Mouse (Mus musculus): ENCODE measurements around the gene Lin7c. TPM values are rescaled to one million over a fixed set of nuclear protein-coding genes. Genes with fewer than 3 reads are reported as not detected.

Lin7c gene
- polyA plus RNA-seq, 1 experiment from 2014 or later, result 210 TPM

GRCm38 (mm10) chr2:109930771-109931170 lies 40.1 kb downstream of the Lin7c start:
- H3K4me1 ChIP-seq, result no peaks in the 10 kb centered on the region; the same call in 1 of the 2 replicates
- no peaks in the 10 kb centered on the region for H3K27me3 ChIP-seq (replicated peaks)
- no peak overlapping the region for H3K9ac ChIP-seq
- H3K27ac ChIP-seq, result no peak overlapping the region
- ATAC-seq (replicated peaks), result no peak
- WGBS, result 95% methylated on average over 4 of the region's 4 CpGs
- no peak overlapping the region for H3K4me2 ChIP-seq
- H3K9me3 ChIP-seq, result no peaks in the 10 kb centered on the region
- H3K36me3 ChIP-seq (replicated peaks), result no peaks in the 10 kb centered on the region
- H3K4me3 ChIP-seq, result no peak overlapping the region

- WGBS, result 62% methylated on average over 13 of the region's 13 CpGs
- Histone ChIP-seq H3K36me3 (replicated peaks) (no peaks in the 10 kb centered on the region), H3K4me2 (no peak overlapping the region), H3K4me3 (no peak overlapping the region), H3K27ac (no peak overlapping the region), H3K27me3 (replicated peaks) (no peaks in the 10 kb centered on the region), H3K4me1 (no peaks in the 10 kb centered on the region; the same call in 1 of the 2 replicates), H3K9ac (no peak overlapping the region), H3K9me3 (no peaks in the 10 kb centered on the region)
- ATAC-seq (replicated peaks), result no peak
Observed at GRCm38 (mm10) chr2:109931978-109932780, 41.5 kb downstream of the Lin7c start.

- no peak overlapping the region for H3K27ac ChIP-seq
- no peak; the same call in 1 of the 2 replicates for ATAC-seq (replicated peaks)
- H3K36me3 ChIP-seq (replicated peaks), result no peaks in the 10 kb centered on the region
- no peaks in the 10 kb centered on the region for H3K9me3 ChIP-seq
- no peak overlapping the region for H3K4me2 ChIP-seq
- H3K4me1 ChIP-seq, result no peaks in the 10 kb centered on the region; the same call in 1 of the 2 replicates
- no peak overlapping the region for H3K4me3 ChIP-seq
- H3K27me3 ChIP-seq (replicated peaks), result no peaks in the 10 kb centered on the region
- no peak overlapping the region for H3K9ac ChIP-seq
- 84% methylated on average over 3 of the region's 3 CpGs for WGBS
Observed at GRCm38 (mm10) chr2:109933151-109933550, 42.5 kb downstream of the Lin7c start.

- no peak overlapping the region for H3K9ac ChIP-seq
- H3K9me3 ChIP-seq, result no peaks in the 10 kb centered on the region
- H3K4me3 ChIP-seq, result no peak overlapping the region
- H3K27ac ChIP-seq, result no peak overlapping the region
- 82% methylated on average over 4 of the region's 4 CpGs for WGBS
- no peaks in the 10 kb centered on the region; the same call in 1 of the 2 replicates for H3K4me1 ChIP-seq
- no peak for ATAC-seq (replicated peaks)
- no peak overlapping the region for H3K4me2 ChIP-seq
- no peaks in the 10 kb centered on the region for H3K27me3 ChIP-seq (replicated peaks)
- no peaks in the 10 kb centered on the region for H3K36me3 ChIP-seq (replicated peaks)
Observed at GRCm38 (mm10) chr2:109934086-109934485, 43.4 kb downstream of the Lin7c start.

GRCm38 (mm10) chr2:109935194-109935593 lies 44.5 kb downstream of the Lin7c start:
- H3K9me3 ChIP-seq, result no peaks in the 10 kb centered on the region
- H3K36me3 ChIP-seq (replicated peaks), result no peaks in the 10 kb centered on the region
- no peak overlapping the region for H3K27ac ChIP-seq
- H3K4me1 ChIP-seq, result no peaks in the 10 kb centered on the region; the same call in 1 of the 2 replicates
- ATAC-seq (replicated peaks), result no peak
- H3K27me3 ChIP-seq (replicated peaks), result no peaks in the 10 kb centered on the region
- no peak overlapping the region for H3K9ac ChIP-seq
- H3K4me2 ChIP-seq, result no peak overlapping the region
- no peak overlapping the region for H3K4me3 ChIP-seq
- 91% methylated on average over 3 of the region's 3 CpGs for WGBS

- H3K27ac ChIP-seq, result no peak overlapping the region
- no peak for ATAC-seq (replicated peaks)
- H3K9me3 ChIP-seq, result no peaks in the 10 kb centered on the region
- no peaks in the 10 kb centered on the region; the same call in 1 of the 2 replicates for H3K4me1 ChIP-seq
- H3K36me3 ChIP-seq (replicated peaks), result no peaks in the 10 kb centered on the region
- H3K9ac ChIP-seq, result no peak overlapping the region
- H3K27me3 ChIP-seq (replicated peaks), result no peaks in the 10 kb centered on the region
- WGBS, result 53% methylated on average over 11 of the region's 11 CpGs
- H3K4me2 ChIP-seq, result no peak overlapping the region
- H3K4me3 ChIP-seq, result no peak overlapping the region
Observed at GRCm38 (mm10) chr2:109935754-109936409, 45.2 kb downstream of the Lin7c start.

GRCm38 (mm10) chr2:109936410-109936755 lies 45.7 kb downstream of the Lin7c start:
- H3K4me2 ChIP-seq, result no peak overlapping the region
- H3K9me3 ChIP-seq, result no peaks in the 10 kb centered on the region
- H3K27me3 ChIP-seq (replicated peaks), result no peaks in the 10 kb centered on the region
- WGBS, result 32% methylated on average over 2 of the region's 2 CpGs
- no peak overlapping the region for H3K27ac ChIP-seq
- no peak overlapping the region for H3K9ac ChIP-seq
- no peak for ATAC-seq (replicated peaks)
- no peaks in the 10 kb centered on the region for H3K36me3 ChIP-seq (replicated peaks)
- no peak overlapping the region for H3K4me3 ChIP-seq
- H3K4me1 ChIP-seq, result no peaks in the 10 kb centered on the region; the same call in 1 of the 2 replicates

GRCm38 (mm10) chr2:109941973-109942444 lies 51.4 kb downstream of the Lin7c start:
- no peak overlapping the region for H3K9ac ChIP-seq
- ATAC-seq (replicated peaks), result peak; percentile 60
- no peak overlapping the region for H3K27ac ChIP-seq
- H3K36me3 ChIP-seq (replicated peaks), result no peaks in the 10 kb centered on the region
- H3K27me3 ChIP-seq (replicated peaks), result no peaks in the 10 kb centered on the region
- H3K9me3 ChIP-seq, result no peaks in the 10 kb centered on the region
- 21% methylated on average over 5 of the region's 5 CpGs for WGBS
- H3K4me3 ChIP-seq, result no peak overlapping the region
- H3K4me1 ChIP-seq, result peaks cover 16% of the 10 kb centered on the region
- H3K4me2 ChIP-seq, result no peak overlapping the region

- H3K9ac ChIP-seq, result no peak overlapping the region
- no peak overlapping the region for H3K4me2 ChIP-seq
- no peaks in the 10 kb centered on the region for H3K36me3 ChIP-seq (replicated peaks)
- no peaks in the 10 kb centered on the region for H3K9me3 ChIP-seq
- H3K27me3 ChIP-seq (replicated peaks), result no peaks in the 10 kb centered on the region
- ATAC-seq (replicated peaks), result peak; percentile 66
- WGBS, result 21% methylated on average over 8 of the region's 8 CpGs
- H3K27ac ChIP-seq, result peak overlapping the region; percentile 34; the same call in 1 of the 2 replicates
- H3K4me1 ChIP-seq, result peaks cover 16% of the 10 kb centered on the region
- no peak overlapping the region for H3K4me3 ChIP-seq
Observed at GRCm38 (mm10) chr2:109942810-109943570, 52.3 kb downstream of the Lin7c start.

GRCm38 (mm10) chr2:109944995-109945394 lies 54.3 kb downstream of the Lin7c start:
- no peak overlapping the region for H3K4me3 ChIP-seq
- peaks cover 16% of the 10 kb centered on the region for H3K4me1 ChIP-seq
- H3K27me3 ChIP-seq (replicated peaks), result no peaks in the 10 kb centered on the region
- no peaks in the 10 kb centered on the region for H3K9me3 ChIP-seq
- H3K27ac ChIP-seq, result no peak overlapping the region
- no peaks in the 10 kb centered on the region for H3K36me3 ChIP-seq (replicated peaks)
- H3K9ac ChIP-seq, result no peak overlapping the region
- WGBS, result 70% methylated on average over 9 of the region's 9 CpGs
- no peak for ATAC-seq (replicated peaks)
- H3K4me2 ChIP-seq, result no peak overlapping the region

GRCm38 (mm10) chr2:109945532-109945931 lies 54.9 kb downstream of the Lin7c start:
- Histone ChIP-seq H3K4me3 (no peak overlapping the region), H3K36me3 (replicated peaks) (no peaks in the 10 kb centered on the region), H3K4me2 (no peak overlapping the region), H3K27ac (no peak overlapping the region), H3K9me3 (no peaks in the 10 kb centered on the region), H3K9ac (no peak overlapping the region), H3K27me3 (replicated peaks) (no peaks in the 10 kb centered on the region), H3K4me1 (peaks cover 16% of the 10 kb centered on the region)
- ATAC-seq (replicated peaks), result no peak
- 52% methylated on average over 4 of the region's 4 CpGs for WGBS

GRCm38 (mm10) chr2:109946426-109946825 lies 55.8 kb downstream of the Lin7c start:
- no peaks in the 10 kb centered on the region for H3K9me3 ChIP-seq
- peaks cover 16% of the 10 kb centered on the region for H3K4me1 ChIP-seq
- H3K4me3 ChIP-seq, result no peak overlapping the region
- no peak overlapping the region for H3K4me2 ChIP-seq
- H3K9ac ChIP-seq, result no peak overlapping the region
- H3K27ac ChIP-seq, result no peak overlapping the region
- no peaks in the 10 kb centered on the region for H3K36me3 ChIP-seq (replicated peaks)
- 98% methylated on average over 6 of the region's 6 CpGs for WGBS
- ATAC-seq (replicated peaks), result no peak
- no peaks in the 10 kb centered on the region for H3K27me3 ChIP-seq (replicated peaks)

Measured in midbrain, embryonic 15.5 days (tissue).